Mouse (Mus musculus): ENCODE measurements around the gene Smyd3. TPM values are rescaled to one million over a fixed set of nuclear protein-coding genes. Genes with fewer than 3 reads are reported as not detected.

Gene Smyd3
- polyA plus RNA-seq, 1 experiment = 10.6 TPM

DNA sequence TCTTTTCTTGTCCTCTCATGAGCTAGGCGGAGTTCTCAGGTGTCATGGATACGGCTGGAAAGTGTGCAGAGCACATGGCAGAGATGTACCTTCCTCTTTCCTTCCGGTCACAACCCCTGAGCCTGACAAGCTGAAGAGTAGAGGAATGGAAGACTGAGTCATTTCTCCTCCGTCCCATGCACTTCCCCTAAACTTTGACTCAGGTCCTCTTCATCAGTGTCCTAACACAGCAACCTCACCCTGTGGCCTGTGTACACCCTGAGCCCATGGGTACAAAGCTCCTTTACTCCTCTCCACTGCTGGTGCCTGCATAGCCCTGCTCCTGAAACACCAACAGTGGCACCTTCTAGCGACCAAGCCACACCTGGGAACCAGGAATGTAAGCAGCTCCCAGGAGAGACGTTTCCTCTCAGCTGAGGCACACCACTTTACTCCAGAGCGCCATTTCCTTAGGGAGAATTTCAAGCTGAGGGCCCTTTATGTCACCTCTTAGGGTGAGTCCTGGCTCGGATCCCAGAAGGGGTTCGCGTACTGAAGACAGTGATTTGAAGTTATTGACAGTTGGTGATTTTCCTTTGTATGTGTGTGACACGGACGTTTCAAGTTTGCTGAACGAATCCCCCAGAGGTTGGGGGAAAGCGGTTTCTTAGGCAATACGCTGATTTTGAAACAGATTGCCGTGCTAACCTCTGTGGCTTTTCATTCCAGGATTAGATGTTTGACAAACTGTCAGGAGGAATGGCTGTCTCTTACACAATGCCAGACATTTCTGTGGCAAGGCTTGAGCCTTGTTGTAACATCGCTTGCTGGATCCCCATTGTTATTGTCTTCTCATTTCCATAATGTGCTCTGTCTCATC lies 471.8 kb downstream of the Smyd3 start:
- Histone ChIP-seq H3K27me3 (ENCODE audit: control insufficient read depth, insufficient read depth, insufficient read length) (no peaks in the 10 kb centered on the region), H3K79me3 (ENCODE audit: low read depth) (no peaks in the 10 kb centered on the region), H3K4me3 (ENCODE audit: insufficient read depth, poor library complexity, severe bottlenecking) (no peak overlapping the region), H3ac (ENCODE audit: control insufficient read depth, insufficient read length, low read depth) (no peak overlapping the region), H3K79me2 (ENCODE audit: control insufficient read depth, insufficient read depth) (no peaks in the 10 kb centered on the region), H3K36me3 (ENCODE audit: control insufficient read depth, insufficient read depth) (no peaks in the 10 kb centered on the region)
- TF ChIP-seq MYOG (IDR thresholded peaks at IDR 0.05; ENCODE audit: control insufficient read depth, extremely low read depth, insufficient read length) (no peak), CEBPB (IDR thresholded peaks at IDR 0.05; ENCODE audit: low read depth) (peak; percentile 72)

DNA sequence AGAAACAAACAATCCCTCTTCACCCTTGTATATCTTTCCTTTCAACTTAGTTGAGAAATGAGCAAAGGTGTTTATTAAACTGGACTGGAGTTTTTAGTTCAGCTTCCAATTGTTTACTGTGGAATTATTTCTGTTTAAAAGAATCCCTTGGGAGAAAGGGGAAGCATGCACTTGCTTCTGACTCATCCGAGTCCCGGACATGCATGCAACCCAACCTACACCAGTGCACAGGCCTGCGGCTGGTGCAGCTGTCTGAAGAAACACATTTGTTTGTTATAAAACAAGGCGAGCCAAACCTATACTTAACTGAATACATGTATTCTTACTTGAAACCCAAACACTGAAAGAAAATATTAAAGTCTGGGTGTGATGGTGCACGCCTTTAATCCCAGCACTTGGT lies 473.7 kb downstream of the Smyd3 start:
- H3K4me3 ChIP-seq (ENCODE audit: insufficient read depth, poor library complexity, severe bottlenecking) = no peak overlapping the region
- peaks cover 1% of the 10 kb centered on the region for H3K79me3 ChIP-seq (ENCODE audit: low read depth)
- H3ac ChIP-seq (ENCODE audit: control insufficient read depth, insufficient read length, low read depth) = no peak overlapping the region
- no peaks in the 10 kb centered on the region for H3K36me3 ChIP-seq (ENCODE audit: control insufficient read depth, insufficient read depth)
- TF ChIP-seq MYOG (IDR thresholded peaks at IDR 0.05; ENCODE audit: control insufficient read depth, extremely low read depth, insufficient read length) (no peak), CTCF (IDR thresholded peaks at IDR 0.05; ENCODE audit: control insufficient read depth, insufficient read depth, insufficient read length) (no peak), FOSL1 (IDR thresholded peaks at IDR 0.05; ENCODE audit: insufficient read depth, low read length, poor library complexity, severe bottlenecking) (peak; percentile 75), MAX (IDR thresholded peaks at IDR 0.05) (peak; percentile 92), CEBPB (IDR thresholded peaks at IDR 0.05; ENCODE audit: low read depth) (peak; percentile 37), USF1 (IDR thresholded peaks at IDR 0.05; ENCODE audit: low read depth) (no peak), MYOD1 (IDR thresholded peaks at IDR 0.05; ENCODE audit: control insufficient read depth, insufficient read length, low read depth) (peak; percentile 93)
- no peaks in the 10 kb centered on the region for H3K27me3 ChIP-seq (ENCODE audit: control insufficient read depth, insufficient read depth, insufficient read length)
- H3K79me2 ChIP-seq (ENCODE audit: control insufficient read depth, insufficient read depth) = no peaks in the 10 kb centered on the region

DNA sequence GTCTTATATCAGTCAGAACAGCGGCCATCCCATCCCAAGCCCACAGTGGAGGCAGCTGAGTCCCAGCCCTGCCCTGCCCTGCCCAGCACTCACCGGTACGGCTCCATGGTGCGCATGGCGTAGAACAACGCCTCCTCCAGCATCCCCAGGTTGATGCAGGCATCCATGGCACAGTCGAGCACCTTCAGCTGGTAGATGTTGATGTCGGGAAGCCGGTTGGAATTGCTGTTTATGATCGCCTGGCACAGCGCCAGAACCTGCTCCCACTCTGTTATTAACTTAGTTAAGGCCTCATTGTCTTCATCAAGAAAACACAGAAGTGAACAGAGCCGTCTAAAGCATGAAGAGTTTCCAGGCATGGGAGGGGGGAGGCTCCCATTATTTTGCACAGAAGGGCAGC lies 474.2 kb downstream of the Smyd3 start:
- H3K79me2 ChIP-seq (ENCODE audit: control insufficient read depth, insufficient read depth) = no peaks in the 10 kb centered on the region
- H3K27me3 ChIP-seq (ENCODE audit: control insufficient read depth, insufficient read depth, insufficient read length) = no peaks in the 10 kb centered on the region
- H3K36me3 ChIP-seq (ENCODE audit: control insufficient read depth, insufficient read depth) = no peaks in the 10 kb centered on the region
- no peak overlapping the region for H3K4me3 ChIP-seq (ENCODE audit: insufficient read depth, poor library complexity, severe bottlenecking)
- H3K79me3 ChIP-seq (ENCODE audit: low read depth) = peaks cover 1% of the 10 kb centered on the region
- TF ChIP-seq FOSL1 (IDR thresholded peaks at IDR 0.05; ENCODE audit: insufficient read depth, low read length, poor library complexity, severe bottlenecking) = no peak
- no peak for TF ChIP-seq MAX (IDR thresholded peaks at IDR 0.05)
- TF ChIP-seq MYOG (IDR thresholded peaks at IDR 0.05; ENCODE audit: control insufficient read depth, extremely low read depth, insufficient read length) = no peak
- no peak for TF ChIP-seq MYOD1 (IDR thresholded peaks at IDR 0.05; ENCODE audit: control insufficient read depth, insufficient read length, low read depth)
- TF ChIP-seq CEBPB (IDR thresholded peaks at IDR 0.05; ENCODE audit: low read depth) = no peak
- TF ChIP-seq USF1 (IDR thresholded peaks at IDR 0.05; ENCODE audit: low read depth) = no peak
- no peak for TF ChIP-seq CTCF (IDR thresholded peaks at IDR 0.05; ENCODE audit: control insufficient read depth, insufficient read depth, insufficient read length)
- H3ac ChIP-seq (ENCODE audit: control insufficient read depth, insufficient read length, low read depth) = no peak overlapping the region

DNA sequence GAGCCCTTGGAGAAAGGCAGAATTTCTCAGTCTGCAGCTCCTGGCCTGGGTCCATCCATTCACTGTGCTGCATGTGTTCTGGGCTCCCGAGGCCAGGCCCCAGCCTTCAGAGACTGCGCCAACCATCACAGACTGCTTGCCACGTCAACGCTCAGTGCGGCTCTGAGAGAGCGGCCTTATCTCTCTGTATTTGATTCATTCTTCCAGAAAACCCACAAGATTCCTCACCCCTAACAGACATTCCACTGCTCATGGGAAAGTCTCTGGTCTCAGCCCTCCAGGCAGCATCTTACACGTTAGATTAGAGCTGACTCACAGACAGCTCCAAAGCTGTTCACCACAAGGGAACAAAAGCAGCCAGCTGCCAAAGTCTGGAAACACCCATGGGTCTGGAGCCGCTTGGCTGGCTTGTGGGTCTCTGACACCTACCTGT lies 475.9 kb downstream of the Smyd3 start:
- peaks cover 1% of the 10 kb centered on the region for H3K79me3 ChIP-seq (ENCODE audit: low read depth)
- no peak overlapping the region for H3ac ChIP-seq (ENCODE audit: control insufficient read depth, insufficient read length, low read depth)
- no peaks in the 10 kb centered on the region for H3K79me2 ChIP-seq (ENCODE audit: control insufficient read depth, insufficient read depth)
- no peaks in the 10 kb centered on the region for H3K27me3 ChIP-seq (ENCODE audit: control insufficient read depth, insufficient read depth, insufficient read length)
- H3K4me3 ChIP-seq (ENCODE audit: insufficient read depth, poor library complexity, severe bottlenecking) = no peak overlapping the region
- TF ChIP-seq MAX (IDR thresholded peaks at IDR 0.05) = peak; percentile 89
- no peak for TF ChIP-seq CEBPB (IDR thresholded peaks at IDR 0.05; ENCODE audit: low read depth)
- TF ChIP-seq MYOG (IDR thresholded peaks at IDR 0.05; ENCODE audit: control insufficient read depth, extremely low read depth, insufficient read length) = no peak
- no peak for TF ChIP-seq CTCF (IDR thresholded peaks at IDR 0.05; ENCODE audit: control insufficient read depth, insufficient read depth, insufficient read length)
- no peak for TF ChIP-seq USF1 (IDR thresholded peaks at IDR 0.05; ENCODE audit: low read depth)
- peak; percentile 78 for TF ChIP-seq MYOD1 (IDR thresholded peaks at IDR 0.05; ENCODE audit: control insufficient read depth, insufficient read length, low read depth)
- peak; percentile 72 for TF ChIP-seq FOSL1 (IDR thresholded peaks at IDR 0.05; ENCODE audit: insufficient read depth, low read length, poor library complexity, severe bottlenecking)
- no peaks in the 10 kb centered on the region for H3K36me3 ChIP-seq (ENCODE audit: control insufficient read depth, insufficient read depth)

DNA sequence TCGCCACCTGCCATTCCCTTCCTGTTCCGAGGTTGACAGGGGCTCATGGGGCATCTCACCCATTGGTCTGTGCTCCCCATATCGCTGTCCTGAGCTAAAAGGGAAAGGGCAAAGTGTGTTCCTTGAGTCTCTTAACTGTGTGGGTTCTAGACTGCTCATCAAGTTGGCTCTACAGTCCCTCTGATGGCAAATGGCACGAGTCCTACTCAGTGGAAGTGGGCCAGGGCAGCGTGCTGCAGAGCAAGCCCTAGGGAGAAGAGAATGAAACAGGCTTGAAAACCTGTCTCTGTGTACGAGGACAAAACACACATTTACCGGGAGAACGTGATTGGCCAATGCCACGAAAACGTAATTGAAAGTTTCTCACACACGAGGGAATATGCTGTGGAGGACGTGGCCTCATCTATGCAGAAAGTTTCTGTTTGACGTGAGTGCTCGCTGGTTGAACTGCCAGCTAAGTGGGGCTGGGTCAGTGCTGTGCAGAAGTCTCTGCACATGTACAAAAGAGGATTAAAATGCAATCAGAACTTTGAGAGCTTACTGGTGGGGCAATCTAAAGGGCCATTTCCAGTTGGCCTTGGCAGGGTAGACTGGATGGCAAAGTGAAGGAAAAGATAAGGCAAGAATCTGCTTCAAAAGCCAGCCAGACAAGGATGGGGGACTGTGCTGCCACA lies 476.5 kb downstream of the Smyd3 start:
- Histone ChIP-seq H3K4me3 (ENCODE audit: insufficient read depth, poor library complexity, severe bottlenecking) (no peak overlapping the region), H3K79me3 (ENCODE audit: low read depth) (peaks cover 1% of the 10 kb centered on the region)

More for the DNA sequence above, 476.5 kb downstream of the Smyd3 start:
- no peaks in the 10 kb centered on the region for H3K36me3 ChIP-seq (ENCODE audit: control insufficient read depth, insufficient read depth)
- no peaks in the 10 kb centered on the region for H3K79me2 ChIP-seq (ENCODE audit: control insufficient read depth, insufficient read depth)
- no peaks in the 10 kb centered on the region for H3K27me3 ChIP-seq (ENCODE audit: control insufficient read depth, insufficient read depth, insufficient read length)
- TF ChIP-seq USF1 (IDR thresholded peaks at IDR 0.05; ENCODE audit: low read depth) (no peak), FOSL1 (IDR thresholded peaks at IDR 0.05; ENCODE audit: insufficient read depth, low read length, poor library complexity, severe bottlenecking) (no peak), MAX (IDR thresholded peaks at IDR 0.05) (no peak), CTCF (IDR thresholded peaks at IDR 0.05; ENCODE audit: control insufficient read depth, insufficient read depth, insufficient read length) (no peak), CEBPB (IDR thresholded peaks at IDR 0.05; ENCODE audit: low read depth) (no peak), MYOD1 (IDR thresholded peaks at IDR 0.05; ENCODE audit: control insufficient read depth, insufficient read length, low read depth) (no peak), MYOG (IDR thresholded peaks at IDR 0.05; ENCODE audit: control insufficient read depth, extremely low read depth, insufficient read length) (no peak)
- no peak overlapping the region for H3ac ChIP-seq (ENCODE audit: control insufficient read depth, insufficient read length, low read depth)

All from C2C12 (cell line).